Mouse (Mus musculus): ENCODE data around the gene 4933434E20Rik. TPM values are rescaled to one million over a fixed set of nuclear protein-coding genes. Genes with fewer than 3 reads are reported as not detected.

4933434E20Rik gene
- polyA plus RNA-seq, 1 experiment = 67.6 TPM

GRCm38 (mm10) chr3:90064383-90064782 lies 12.9 kb downstream of the 4933434E20Rik start:
- Histone ChIP-seq H3K27me3 (ENCODE audit: control insufficient read depth, insufficient read depth, insufficient read length) (no peaks in the 10 kb centered on the region), H3K36me3 (ENCODE audit: control insufficient read depth, insufficient read depth) (peaks cover 31% of the 10 kb centered on the region), H3K79me2 (ENCODE audit: control insufficient read depth, insufficient read depth) (no peaks in the 10 kb centered on the region), H3K4me3 (ENCODE audit: insufficient read depth, poor library complexity, severe bottlenecking) (no peak overlapping the region), H3K79me3 (ENCODE audit: low read depth) (no peaks in the 10 kb centered on the region), H3ac (ENCODE audit: control insufficient read depth, insufficient read length, low read depth) (no peak overlapping the region)
- TF ChIP-seq FOSL1 (IDR thresholded peaks at IDR 0.05; ENCODE audit: insufficient read depth, low read length, poor library complexity, severe bottlenecking) (no peak), MAX (IDR thresholded peaks at IDR 0.05) (no peak), CEBPB (IDR thresholded peaks at IDR 0.05; ENCODE audit: low read depth) (no peak), MYOD1 (IDR thresholded peaks at IDR 0.05; ENCODE audit: control insufficient read depth, insufficient read length, low read depth) (no peak), MYOG (IDR thresholded peaks at IDR 0.05; ENCODE audit: control insufficient read depth, extremely low read depth, insufficient read length) (no peak), USF1 (IDR thresholded peaks at IDR 0.05; ENCODE audit: low read depth) (no peak), CTCF (IDR thresholded peaks at IDR 0.05; ENCODE audit: control insufficient read depth, insufficient read depth, insufficient read length) (no peak)

GRCm38 (mm10) chr3:90065553-90065952 lies 14.1 kb downstream of the 4933434E20Rik start:
- Histone ChIP-seq H3K79me2 (ENCODE audit: control insufficient read depth, insufficient read depth) (no peaks in the 10 kb centered on the region), H3ac (ENCODE audit: control insufficient read depth, insufficient read length, low read depth) (no peak overlapping the region), H3K27me3 (ENCODE audit: control insufficient read depth, insufficient read depth, insufficient read length) (no peaks in the 10 kb centered on the region), H3K4me3 (ENCODE audit: insufficient read depth, poor library complexity, severe bottlenecking) (no peak overlapping the region), H3K36me3 (ENCODE audit: control insufficient read depth, insufficient read depth) (peaks cover 24% of the 10 kb centered on the region), H3K79me3 (ENCODE audit: low read depth) (no peaks in the 10 kb centered on the region)
- no peak for TF ChIP-seq CEBPB (IDR thresholded peaks at IDR 0.05; ENCODE audit: low read depth)
- TF ChIP-seq MAX (IDR thresholded peaks at IDR 0.05) = no peak
- TF ChIP-seq CTCF (IDR thresholded peaks at IDR 0.05; ENCODE audit: control insufficient read depth, insufficient read depth, insufficient read length) = no peak
- no peak for TF ChIP-seq FOSL1 (IDR thresholded peaks at IDR 0.05; ENCODE audit: insufficient read depth, low read length, poor library complexity, severe bottlenecking)
- TF ChIP-seq MYOG (IDR thresholded peaks at IDR 0.05; ENCODE audit: control insufficient read depth, extremely low read depth, insufficient read length) = no peak
- TF ChIP-seq MYOD1 (IDR thresholded peaks at IDR 0.05; ENCODE audit: control insufficient read depth, insufficient read length, low read depth) = no peak
- TF ChIP-seq USF1 (IDR thresholded peaks at IDR 0.05; ENCODE audit: low read depth) = no peak

- H3K27me3 ChIP-seq (ENCODE audit: control insufficient read depth, insufficient read depth, insufficient read length) = no peaks in the 10 kb centered on the region
- no peak overlapping the region for H3ac ChIP-seq (ENCODE audit: control insufficient read depth, insufficient read length, low read depth)
- no peak for TF ChIP-seq FOSL1 (IDR thresholded peaks at IDR 0.05; ENCODE audit: insufficient read depth, low read length, poor library complexity, severe bottlenecking)
- TF ChIP-seq MYOD1 (IDR thresholded peaks at IDR 0.05; ENCODE audit: control insufficient read depth, insufficient read length, low read depth) = no peak
- no peak for TF ChIP-seq CEBPB (IDR thresholded peaks at IDR 0.05; ENCODE audit: low read depth)
- no peak for TF ChIP-seq USF1 (IDR thresholded peaks at IDR 0.05; ENCODE audit: low read depth)
- no peak for TF ChIP-seq MYOG (IDR thresholded peaks at IDR 0.05; ENCODE audit: control insufficient read depth, extremely low read depth, insufficient read length)
- no peak for TF ChIP-seq CTCF (IDR thresholded peaks at IDR 0.05; ENCODE audit: control insufficient read depth, insufficient read depth, insufficient read length)
- no peak for TF ChIP-seq MAX (IDR thresholded peaks at IDR 0.05)
- peaks cover 9% of the 10 kb centered on the region for H3K36me3 ChIP-seq (ENCODE audit: control insufficient read depth, insufficient read depth)
- H3K79me2 ChIP-seq (ENCODE audit: control insufficient read depth, insufficient read depth) = no peaks in the 10 kb centered on the region
- no peak overlapping the region for H3K4me3 ChIP-seq (ENCODE audit: insufficient read depth, poor library complexity, severe bottlenecking)
- H3K79me3 ChIP-seq (ENCODE audit: low read depth) = no peaks in the 10 kb centered on the region
Measured at GRCm38 (mm10) chr3:90067851-90068250, 16.4 kb downstream of the 4933434E20Rik start.

- TF ChIP-seq MAX (IDR thresholded peaks at IDR 0.05) (no peak), MYOD1 (IDR thresholded peaks at IDR 0.05; ENCODE audit: control insufficient read depth, insufficient read length, low read depth) (no peak), FOSL1 (IDR thresholded peaks at IDR 0.05; ENCODE audit: insufficient read depth, low read length, poor library complexity, severe bottlenecking) (no peak), CTCF (IDR thresholded peaks at IDR 0.05; ENCODE audit: control insufficient read depth, insufficient read depth, insufficient read length) (no peak), CEBPB (IDR thresholded peaks at IDR 0.05; ENCODE audit: low read depth) (no peak), MYOG (IDR thresholded peaks at IDR 0.05; ENCODE audit: control insufficient read depth, extremely low read depth, insufficient read length) (no peak), USF1 (IDR thresholded peaks at IDR 0.05; ENCODE audit: low read depth) (no peak)
- no peaks in the 10 kb centered on the region for H3K27me3 ChIP-seq (ENCODE audit: control insufficient read depth, insufficient read depth, insufficient read length)
- H3K79me2 ChIP-seq (ENCODE audit: control insufficient read depth, insufficient read depth) = no peaks in the 10 kb centered on the region
- H3K36me3 ChIP-seq (ENCODE audit: control insufficient read depth, insufficient read depth) = peaks cover 8% of the 10 kb centered on the region
- H3K79me3 ChIP-seq (ENCODE audit: low read depth) = no peaks in the 10 kb centered on the region
- H3ac ChIP-seq (ENCODE audit: control insufficient read depth, insufficient read length, low read depth) = no peak overlapping the region
- H3K4me3 ChIP-seq (ENCODE audit: insufficient read depth, poor library complexity, severe bottlenecking) = no peak overlapping the region
Measured at GRCm38 (mm10) chr3:90069688-90070087, 18.3 kb downstream of the 4933434E20Rik start.

GRCm38 (mm10) chr3:90072294-90072693 lies 20.9 kb downstream of the 4933434E20Rik start, which contains the start of gene Tpm3:
Gene Tpm3 (plus strand): TSS chr3:90072649.
- H3K79me3 ChIP-seq (ENCODE audit: low read depth) = no peaks in the 10 kb centered on the region
- TF ChIP-seq CEBPB (IDR thresholded peaks at IDR 0.05; ENCODE audit: low read depth) (no peak), MYOG (IDR thresholded peaks at IDR 0.05; ENCODE audit: control insufficient read depth, extremely low read depth, insufficient read length) (no peak), CTCF (IDR thresholded peaks at IDR 0.05; ENCODE audit: control insufficient read depth, insufficient read depth, insufficient read length) (no peak), USF1 (IDR thresholded peaks at IDR 0.05; ENCODE audit: low read depth) (no peak), FOSL1 (IDR thresholded peaks at IDR 0.05; ENCODE audit: insufficient read depth, low read length, poor library complexity, severe bottlenecking) (no peak), MYOD1 (IDR thresholded peaks at IDR 0.05; ENCODE audit: control insufficient read depth, insufficient read length, low read depth) (no peak), MAX (IDR thresholded peaks at IDR 0.05) (no peak)
- H3ac ChIP-seq (ENCODE audit: control insufficient read depth, insufficient read length, low read depth) = no peak within 1 kb of the TSS
- H3K4me3 ChIP-seq (ENCODE audit: insufficient read depth, poor library complexity, severe bottlenecking) = no peak within 1 kb of the TSS
- H3K36me3 ChIP-seq (ENCODE audit: control insufficient read depth, insufficient read depth) = no peaks in the 10 kb centered on the region
- H3K79me2 ChIP-seq (ENCODE audit: control insufficient read depth, insufficient read depth) = no peaks in the 10 kb centered on the region
- H3K27me3 ChIP-seq (ENCODE audit: control insufficient read depth, insufficient read depth, insufficient read length) = no peaks in the 10 kb centered on the region

All from C2C12 (cell line).